Mouse (Mus musculus) liver, adult 2 months (tissue): ENCODE measurements at regions not wholly inside any gene's neighbourhood (a gene's known extent, or its start where the extent isn't known, plus 50 kb on each side); places are given as distances from the start of the nearest gene placed in this dataset.
A peak's percentile ranks its signal among the peaks of the same experiment; 100 is the strongest.

ENCODE experiments used
- DNase-seq: peaks from one replicate; pipeline ENCODE4 v3.0.0-alpha.2; 2011; ENCODE audit warnings: low read depth, low spot score; ENCODE audit errors: extremely low read depth
- H3K27ac ChIP-seq: fragments of 200-500 bp; replicated peaks from 2 replicates; pipeline ENCODE4 v1.5.1; 2012; ENCODE audit warnings: low read depth, mild to moderate bottlenecking, control low read depth, inconsistent platforms, low read length; ENCODE audit not compliant: insufficient read depth
- H3K27me3 ChIP-seq: fragments of 200-500 bp; 2 replicates; pipeline ENCODE4 v1.6.1; 2012; ENCODE audit warnings: mild to moderate bottlenecking, moderate library complexity, low read length, inconsistent platforms; ENCODE audit not compliant: control insufficient read depth, insufficient read depth
- H3K36me3 ChIP-seq: fragments of 200-500 bp; 2 replicates; pipeline ENCODE4 v1.6.1; 2012; ENCODE audit warnings: low read length, inconsistent platforms; ENCODE audit not compliant: control insufficient read depth, insufficient read depth
- H3K4me1 ChIP-seq: fragments of 200-500 bp; 2 replicates; pipeline ENCODE4 v1.6.1; 2011; ENCODE audit warnings: low read length; ENCODE audit not compliant: control insufficient read depth, insufficient read depth
- H3K4me3 ChIP-seq: fragments of 200-500 bp; 2 replicates; pipeline ENCODE4 v1.5.1; 2011; ENCODE audit warnings: low read depth, mild to moderate bottlenecking, control low read depth, low read length, moderate library complexity; ENCODE audit not compliant: insufficient read depth
- H3K79me2 ChIP-seq: fragments of 200-500 bp; 2 replicates; pipeline ENCODE4 v1.6.1; 2012; ENCODE audit warnings: inconsistent platforms, mild to moderate bottlenecking, low read length, moderate library complexity; ENCODE audit not compliant: control insufficient read depth, insufficient read depth
- H3K9ac ChIP-seq: fragments of 200-500 bp; 2 replicates; pipeline ENCODE4 v1.6.1; 2012; ENCODE audit warnings: low read depth, mild to moderate bottlenecking, control low read depth, inconsistent platforms, low read length
- CTCF ChIP-seq: fragments of 200-500 bp; IDR thresholded peaks from 2 replicates; pipeline ENCODE4 v1.5.1; 2011; ENCODE audit warnings: low read depth, low read length, control low read depth
- POLR2A ChIP-seq: fragments of 200-500 bp; IDR thresholded peaks from 2 replicates; pipeline ENCODE4 v1.6.1; 2011; ENCODE audit warnings: low read length, control low read depth; ENCODE audit not compliant: insufficient read depth; ENCODE audit errors: extremely low read depth
- WGBS: fragments of 180-500 bp; shearing (Covaris S2); methylation state at CpG from one replicate; pipeline ENCODE4 v1.1.7; 2018; 5-methylcytosine and 5-hydroxymethylcytosine counted together

- WGBS = 97% methylated on average over 8 of the region's 8 CpGs
- Histone ChIP-seq H3K4me1 (peaks cover 10% of the 10 kb centered on the region), H3K9ac (no peak overlapping the region), H3K36me3 (no peaks in the 10 kb centered on the region), H3K27me3 (no peaks in the 10 kb centered on the region), H3K79me2 (no peaks in the 10 kb centered on the region), H3K27ac (no peak overlapping the region), H3K4me3 (no peak overlapping the region)
- no peak for DNase-seq
- no peak for TF ChIP-seq CTCF
These were observed 189.7 kb downstream of the Plpp3 start for GRCm38 (mm10) chr4:105346846-105347245.

DNA sequence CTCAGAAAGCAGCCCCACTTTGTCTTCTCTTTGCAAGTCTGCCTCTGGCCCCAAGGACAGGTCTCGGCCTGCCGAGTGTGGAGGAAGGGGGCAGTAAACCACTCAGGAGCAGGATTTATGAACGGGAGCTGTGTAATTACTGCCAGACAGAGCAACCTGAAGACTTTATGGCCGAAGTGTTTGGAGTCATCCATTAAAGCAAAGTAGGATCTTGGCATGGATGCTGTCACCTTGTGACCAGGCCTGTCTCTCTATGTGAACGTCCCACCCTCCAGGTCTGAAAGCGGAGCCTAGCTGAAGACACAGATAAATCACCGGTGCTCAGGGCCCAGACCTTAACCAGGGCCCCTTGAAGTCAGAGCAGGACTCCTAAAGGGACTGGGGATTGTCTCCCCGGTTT lies 190.8 kb downstream of the Plpp3 start:
- H3K27ac ChIP-seq = no peak overlapping the region
- WGBS = 92% methylated on average over 8 of the region's 8 CpGs
- H3K4me3 ChIP-seq = no peak overlapping the region
- no peaks in the 10 kb centered on the region for H3K27me3 ChIP-seq
- no peaks in the 10 kb centered on the region for H3K36me3 ChIP-seq
- no peak overlapping the region for H3K9ac ChIP-seq
- peaks cover 10% of the 10 kb centered on the region for H3K4me1 ChIP-seq
- H3K79me2 ChIP-seq = no peaks in the 10 kb centered on the region
- no peak for TF ChIP-seq CTCF
- no peak for TF ChIP-seq POLR2A
- DNase-seq = no peak

- H3K36me3 ChIP-seq = no peaks in the 10 kb centered on the region
- peak; percentile 89 for DNase-seq
- H3K4me1 ChIP-seq = peaks cover 10% of the 10 kb centered on the region
- H3K9ac ChIP-seq = no peak overlapping the region
- no peaks in the 10 kb centered on the region for H3K27me3 ChIP-seq
- no peaks in the 10 kb centered on the region for H3K79me2 ChIP-seq
- WGBS = 77% methylated on average over 8 of the region's 8 CpGs
- H3K27ac ChIP-seq = peak overlapping the region; percentile 43; the same call in 1 of the 2 replicates
- no peak overlapping the region for H3K4me3 ChIP-seq
- TF ChIP-seq POLR2A = no peak
- TF ChIP-seq CTCF = no peak
These were observed 192.4 kb downstream of the Plpp3 start for GRCm38 (mm10) chr4:105349316-105350207.

GRCm38 (mm10) chr4:105352342-105352741 lies 195.2 kb downstream of the Plpp3 start:
- no peaks in the 10 kb centered on the region for H3K27me3 ChIP-seq
- 86% methylated on average over 7 of the region's 7 CpGs for WGBS

DNA sequence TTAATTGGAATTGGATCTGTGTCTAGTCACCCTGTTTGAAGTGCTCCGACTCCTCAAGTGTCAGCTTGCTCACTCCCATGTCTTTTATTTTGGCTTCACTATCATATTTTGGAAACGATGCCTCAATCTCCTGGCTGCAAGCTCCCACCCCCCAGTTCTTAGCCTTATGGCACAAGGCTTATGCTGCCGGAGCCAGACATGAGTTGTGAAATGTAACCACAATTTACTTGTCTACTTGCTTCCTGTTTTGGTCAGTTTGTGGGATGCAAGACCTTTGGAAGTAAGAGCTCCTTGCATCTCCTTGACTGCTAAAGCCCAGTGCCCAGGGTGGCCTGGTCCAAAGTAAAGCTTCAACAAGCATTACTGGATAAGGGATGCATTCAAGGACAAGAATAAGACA lies 195.8 kb downstream of the Plpp3 start:
- Histone ChIP-seq H3K79me2 (no peaks in the 10 kb centered on the region), H3K4me3 (no peak overlapping the region), H3K27ac (no peak overlapping the region), H3K4me1 (peaks cover 10% of the 10 kb centered on the region), H3K9ac (no peak overlapping the region), H3K27me3 (no peaks in the 10 kb centered on the region), H3K36me3 (no peaks in the 10 kb centered on the region)
- TF ChIP-seq POLR2A = no peak
- no peak for TF ChIP-seq CTCF
- WGBS = 89% methylated on average over 3 of the region's 3 CpGs
- DNase-seq = no peak

More at GRCm38 (mm10) chr4:105352342-105352741, 195.2 kb downstream of the Plpp3 start:
- no peak for DNase-seq
- Histone ChIP-seq H3K9ac (no peak overlapping the region), H3K36me3 (no peaks in the 10 kb centered on the region), H3K27ac (no peak overlapping the region), H3K79me2 (no peaks in the 10 kb centered on the region), H3K4me1 (peaks cover 10% of the 10 kb centered on the region), H3K4me3 (no peak overlapping the region)
- TF ChIP-seq POLR2A (no peak), CTCF (no peak)

- H3K79me2 ChIP-seq = no peaks in the 10 kb centered on the region
- H3K27ac ChIP-seq = no peak overlapping the region
- peaks cover 6% of the 10 kb centered on the region for H3K4me1 ChIP-seq
- no peaks in the 10 kb centered on the region for H3K27me3 ChIP-seq
- H3K9ac ChIP-seq = no peak overlapping the region
- H3K36me3 ChIP-seq = no peaks in the 10 kb centered on the region
- no peak for DNase-seq
- no peak overlapping the region for H3K4me3 ChIP-seq
- 86% methylated on average over 8 of the region's 8 CpGs for WGBS
- TF ChIP-seq CTCF = no peak
- TF ChIP-seq POLR2A = no peak
These were observed 196.9 kb downstream of the Plpp3 start for GRCm38 (mm10) chr4:105354097-105354496.
